Mouse (Mus musculus) kidney, embryonic 16.5 days (tissue): Measurements from ENCODE around the gene Gipc1. TPM values are rescaled to one million over a fixed set of nuclear protein-coding genes. Genes with fewer than 3 reads are reported as not detected.

Experiments used
- ATAC-seq: fragments of 200-750 bp; cut with Nextera tagmentation; 2 replicates; pipeline ENCODE4 v1.8.0; 2017; ENCODE audit warnings: moderate TSS enrichment; ENCODE audit not compliant: low FRiP score, low TSS enrichment
- H3K27ac ChIP-seq: fragments of 300-500 bp; sonication (generic); 2 replicates; pipeline ENCODE4 v1.5.1; 2014; ENCODE audit warnings: low read length
- H3K27me3 ChIP-seq: fragments of 300-500 bp; sonication (generic); 2 replicates; pipeline ENCODE4 v1.6.1; 2014; ENCODE audit warnings: low read length, control low read depth, mixed read lengths; ENCODE audit not compliant: insufficient read depth
- H3K36me3 ChIP-seq: fragments of 300-500 bp; sonication (generic); 2 replicates; pipeline ENCODE4 v1.6.1; 2014; ENCODE audit warnings: low read length, control low read depth, mixed read lengths; ENCODE audit not compliant: insufficient read depth
- H3K4me1 ChIP-seq: fragments of 300-500 bp; sonication (generic); 2 replicates; pipeline ENCODE4 v1.6.1; 2014; ENCODE audit warnings: low read length, control low read depth, mixed read lengths; ENCODE audit not compliant: insufficient read depth
- H3K4me2 ChIP-seq: fragments of 300-500 bp; sonication (generic); replicated peaks from 2 replicates; pipeline ENCODE4 v1.6.1; 2014; ENCODE audit warnings: low read depth, low read length
- H3K4me3 ChIP-seq: fragments of 300-500 bp; sonication (generic); 2 replicates; pipeline ENCODE4 v1.5.1; 2014; ENCODE audit warnings: mild to moderate bottlenecking, low read length
- H3K9ac ChIP-seq: fragments of 300-500 bp; sonication (generic); replicated peaks from 2 replicates; pipeline ENCODE4 v1.6.1; 2014; ENCODE audit warnings: low read length
- H3K9me3 ChIP-seq: fragments of 300-500 bp; sonication (generic); 2 replicates; pipeline ENCODE4 v1.6.1; 2016; ENCODE audit warnings: low read length, control low read depth
- WGBS: fragments of 180-500 bp; shearing (Covaris S2); extraction: QIAGEN DNeasy Blood & Tissue Kit; methylation state at CpG from one replicate; pipeline ENCODE4 v1.1.7; 2014; 5-methylcytosine and 5-hydroxymethylcytosine counted together
- polyA plus RNA-seq: library from polyadenylated mRNA; unstranded; fragments of >200 nt; fragmentation: Nextera tagmentation; extraction: Ambion mirVana; gene quantifications from 2 replicates; pipeline ENCODE4 v1.2.1, GENCODE M21; 2015

Gene Gipc1
- polyA plus RNA-seq, 1 experiment from 2014 or later = 237 TPM

GRCm38 (mm10) chr8:83660545-83660944 is 8.1 kb downstream of the Gipc1 start:
- peak; percentile 4; the same call in 1 of the 2 replicates for ATAC-seq
- peak overlapping the region; percentile 92 for H3K27ac ChIP-seq
- peak overlapping the region; percentile 30 for H3K4me3 ChIP-seq
- H3K36me3 ChIP-seq = peaks cover 9% of the 10 kb centered on the region
- peaks cover 61% of the 10 kb centered on the region for H3K4me1 ChIP-seq
- no peaks in the 10 kb centered on the region for H3K27me3 ChIP-seq
- H3K4me2 ChIP-seq = peak overlapping the region; percentile 48
- WGBS = 10% methylated on average over 8 of the region's 8 CpGs
- peak overlapping the region; percentile 62 for H3K9ac ChIP-seq
- no peaks in the 10 kb centered on the region for H3K9me3 ChIP-seq

GRCm38 (mm10) chr8:83660995-83661680 is 8.7 kb downstream of the Gipc1 start:
- WGBS = 16% methylated on average over 22 of the region's 22 CpGs
- ATAC-seq = peak; percentile 10
- Histone ChIP-seq H3K9ac (peak overlapping the region; percentile 62), H3K4me3 (peak overlapping the region; percentile 30), H3K36me3 (peaks cover 9% of the 10 kb centered on the region), H3K4me2 (peak overlapping the region; percentile 48), H3K27ac (peak overlapping the region; percentile 92), H3K9me3 (no peaks in the 10 kb centered on the region), H3K27me3 (no peaks in the 10 kb centered on the region), H3K4me1 (peaks cover 67% of the 10 kb centered on the region)

- Histone ChIP-seq H3K36me3 (peaks cover 8% of the 10 kb centered on the region), H3K9ac (peak overlapping the region; percentile 62), H3K4me3 (0 out of 2 replicates have a peak overlapping the region, but pooled peaks have one; percentile 1), H3K4me1 (peaks cover 75% of the 10 kb centered on the region), H3K27ac (peak overlapping the region; percentile 92), H3K27me3 (no peaks in the 10 kb centered on the region), H3K4me2 (no peak overlapping the region; the same call in 1 of the 2 replicates), H3K9me3 (no peaks in the 10 kb centered on the region)
- 14% methylated on average over 4 of the region's 4 CpGs for WGBS
- peak; percentile 72 for ATAC-seq
Observed at GRCm38 (mm10) chr8:83662421-83662826, 9.9 kb downstream of the Gipc1 start.

- Histone ChIP-seq H3K4me3 (no peak overlapping the region), H3K27ac (peak overlapping the region; percentile 87)
- WGBS = 82% methylated on average over 13 of the region's 13 CpGs
Observed at GRCm38 (mm10) chr8:83664096-83664495, 11.6 kb downstream of the Gipc1 start.

GRCm38 (mm10) chr8:83664931-83665625 is 12.6 kb downstream of the Gipc1 start:
- 10% methylated on average over 2 of the region's 2 CpGs for WGBS
- H3K27ac ChIP-seq = peak overlapping the region; percentile 87
- ATAC-seq = no peak
- H3K9ac ChIP-seq = no peak overlapping the region
- H3K4me2 ChIP-seq = no peak overlapping the region
- no peaks in the 10 kb centered on the region for H3K9me3 ChIP-seq
- H3K4me1 ChIP-seq = peaks cover 82% of the 10 kb centered on the region
- peaks cover 9% of the 10 kb centered on the region for H3K36me3 ChIP-seq
- H3K27me3 ChIP-seq = no peaks in the 10 kb centered on the region
- H3K4me3 ChIP-seq = no peak overlapping the region

More at GRCm38 (mm10) chr8:83664096-83664495, 11.6 kb downstream of the Gipc1 start:
- ATAC-seq = no peak
- peaks cover 87% of the 10 kb centered on the region for H3K4me1 ChIP-seq
- H3K36me3 ChIP-seq = peaks cover 4% of the 10 kb centered on the region; the same call in 1 of the 2 replicates
- H3K9me3 ChIP-seq = no peaks in the 10 kb centered on the region
- H3K4me2 ChIP-seq = no peak overlapping the region
- no peak overlapping the region for H3K9ac ChIP-seq
- H3K27me3 ChIP-seq = no peaks in the 10 kb centered on the region

- H3K4me3 ChIP-seq = peak within 1 kb of the TSS; percentile 8; the same call in 1 of the 2 replicates
- H3K9ac ChIP-seq = peak within 1 kb of the TSS; percentile 12
- H3K4me2 ChIP-seq = peak within 1 kb of the TSS; percentile 33
Observed at GRCm38 (mm10) chr8:83665969-83666865, 13.7 kb downstream of the Gipc1 start, which contains the start of gene Ptger1. Ptger1 (plus strand) TSS chr8:83666678.

GRCm38 (mm10) chr8:83666866-83667234 is 14.4 kb downstream of the Gipc1 start:
- Histone ChIP-seq H3K9me3 (no peaks in the 10 kb centered on the region), H3K36me3 (peaks cover 26% of the 10 kb centered on the region), H3K4me3 (peak overlapping the region; percentile 8; the same call in 1 of the 2 replicates), H3K27ac (peak overlapping the region; percentile 87), H3K4me1 (peaks cover 65% of the 10 kb centered on the region), H3K4me2 (peak overlapping the region; percentile 33), H3K27me3 (no peaks in the 10 kb centered on the region), H3K9ac (peak overlapping the region; percentile 12; the same call in 1 of the 2 replicates)
- WGBS = 94% methylated on average over 3 of the region's 3 CpGs
- peak; percentile 3; the same call in 1 of the 2 replicates for ATAC-seq

More at GRCm38 (mm10) chr8:83665969-83666865, 13.7 kb downstream of the Gipc1 start, which contains the start of gene Ptger1:
- Histone ChIP-seq H3K9me3 (no peaks in the 10 kb centered on the region), H3K27me3 (no peaks in the 10 kb centered on the region), H3K36me3 (peaks cover 20% of the 10 kb centered on the region), H3K4me1 (peaks cover 71% of the 10 kb centered on the region), H3K27ac (peak within 1 kb of the TSS; percentile 87)
- WGBS = 10% methylated on average over 14 of the region's 14 CpGs
- peak; percentile 24 for ATAC-seq

- 0 out of 2 replicates have a peak overlapping the region, but pooled peaks have one; percentile 43 for H3K4me3 ChIP-seq
- no peaks in the 10 kb centered on the region for H3K27me3 ChIP-seq
- no peak overlapping the region for H3K27ac ChIP-seq
- H3K9ac ChIP-seq = peak overlapping the region; percentile 68; the same call in 1 of the 2 replicates
- WGBS = 81% methylated on average over 10 of the region's 10 CpGs
- H3K9me3 ChIP-seq = no peaks in the 10 kb centered on the region
- H3K36me3 ChIP-seq = peaks cover 28% of the 10 kb centered on the region
- no peak for ATAC-seq
- H3K4me1 ChIP-seq = peaks cover 58% of the 10 kb centered on the region
- H3K4me2 ChIP-seq = peak overlapping the region; percentile 69
Observed at GRCm38 (mm10) chr8:83667526-83667925, 15.0 kb downstream of the Gipc1 start.
